In the genomic region with DNA sequence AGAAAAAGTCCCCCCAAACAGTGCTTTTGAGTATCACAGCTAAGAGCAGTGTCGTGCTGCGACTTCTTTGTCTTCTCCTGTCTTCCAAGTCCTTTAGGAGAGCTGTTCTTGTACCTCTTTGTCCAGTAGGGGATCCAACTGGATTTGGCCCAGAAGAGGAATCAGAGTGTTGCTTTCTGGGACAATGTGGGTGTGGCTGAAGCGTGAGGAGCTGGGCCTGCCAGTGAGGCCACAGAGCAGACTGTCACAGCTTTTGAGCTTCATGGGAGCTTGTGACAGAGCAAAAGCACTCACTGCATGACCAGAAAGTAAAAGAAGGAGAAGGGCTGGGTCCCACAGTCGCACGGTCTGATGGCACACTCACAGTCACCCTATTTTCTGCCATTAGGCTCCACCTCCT, we compare ENCODE assay signal across 14 mouse cellular contexts. TPM values are rescaled to one million over a fixed set of nuclear protein-coding genes. Genes with fewer than 3 reads are reported as not detected.
DNase-seq lines count a peak whose midpoint lies in the region; ATAC-seq lines count a peak whose summit lies in the region.
"Had no signal": no experiment of that assay in that cellular context is flagged by ENCODE, and none has a peak within 500 bp of the region (broad histone marks: within the 10 kb centered on the region; RNA-seq: fewer than 3 reads in every experiment).

No protein-coding gene starts in this region.

- ATAC-seq in forebrain, embryonic 16.5 days, result no peak
- ATAC-seq in heart, embryonic 11.5 days (replicated peaks; ENCODE audit: insufficient number of reproducible peaks, low FRiP score, low TSS enrichment), result peak; percentile 55; the same call in 1 of the 2 replicates
- ATAC-seq in liver, embryonic 12.5 days, result peak; percentile 33
- ATAC-seq: inflammation-experienced regulatory T-cells, adult 6 months; midbrain, embryonic 13.5 days had no signal

- H3K4me2 ChIP-seq in forebrain, embryonic 16.5 days (ENCODE audit: low read length), result no peak overlapping the region
- no peak overlapping the region; the same call in 1 of the 2 replicates for H3K4me2 ChIP-seq in heart, embryonic 11.5 days
- H3K4me2 ChIP-seq in liver, embryonic 12.5 days, result peak overlapping the region; percentile 62
- H3K4me2 ChIP-seq: midbrain, embryonic 13.5 days; neural tube, embryonic 12.5 days had no signal

- WGBS in forebrain, embryonic 10.5 days, result 86% methylated on average over 5 of the region's 5 CpGs
- whole genome bisulfite sequencing in forebrain, embryonic 16.5 days, result 91% methylated on average over 5 of the region's 5 CpGs
- 83% methylated on average over 5 of the region's 5 CpGs for WGBS in heart, embryonic 11.5 days (ENCODE audit: insufficient replicate concordance)
- 75% methylated on average over 5 of the region's 5 CpGs for WGBS in liver, embryonic 12.5 days (ENCODE audit: insufficient replicate concordance)
- 86% methylated on average over 5 of the region's 5 CpGs for WGBS in midbrain, embryonic 10.5 days

- H3K4me1 ChIP-seq in forebrain, embryonic 10.5 days, result no peaks in the 10 kb centered on the region
- H3K4me1 ChIP-seq in forebrain, embryonic 16.5 days (replicated peaks; ENCODE audit: control insufficient read depth, insufficient read depth, low read length), result no peaks in the 10 kb centered on the region
- H3K4me1 ChIP-seq in heart, embryonic 11.5 days (ENCODE audit: control insufficient read depth, insufficient read depth, low read length), result no peaks in the 10 kb centered on the region; the same call in 1 of the 2 replicates
- peaks cover 61% of the 10 kb centered on the region for H3K4me1 ChIP-seq in liver, embryonic 12.5 days
- 0 out of 2 replicates have a peak, but pooled peaks cover 2% of the 10 kb centered on the region for H3K4me1 ChIP-seq in midbrain, embryonic 10.5 days
- H3K4me1 ChIP-seq: midbrain, embryonic 13.5 days; neural tube, embryonic 12.5 days had no signal

- no peak for DNase-seq in forebrain, embryonic 10.5 days (ENCODE audit: extremely low spot score, low spot score)
- peak; percentile 47 for DNase-seq in ZHBTc4 (ENCODE audit: low read depth, low spot score)
- DNase-seq in midbrain, embryonic 10.5 days (ENCODE audit: low spot score), result no peak
- no peak for DNase-seq in right cerebral cortex, postnatal 36 days (ENCODE audit: low spot score in 2 of 2)
- DNase-seq in spleen, adult 12 weeks (ENCODE audit: low spot score), result no peak
- DNase-seq: adrenal gland, postnatal 25 days; layer of hippocampus, postnatal 36 days; thymus, adult 18-20 months had no signal

- H3K27ac ChIP-seq in forebrain, embryonic 10.5 days, result peak overlapping the region; percentile 18; the same call in 1 of the 2 replicates
- no peak overlapping the region for H3K27ac ChIP-seq in forebrain, embryonic 16.5 days (ENCODE audit: low read length)
- peak overlapping the region; percentile 22 for H3K27ac ChIP-seq in heart, embryonic 11.5 days (ENCODE audit: low read depth, low read length)
- peak overlapping the region; percentile 93 for H3K27ac ChIP-seq in liver, embryonic 12.5 days
- no peak overlapping the region; the same call in 1 of the 2 replicates for H3K27ac ChIP-seq in midbrain, embryonic 10.5 days (replicated peaks)
- H3K27ac ChIP-seq: midbrain, embryonic 13.5 days; neural tube, embryonic 12.5 days had no signal

- H3K36me3 ChIP-seq in forebrain, embryonic 10.5 days (replicated peaks), result peaks cover 17% of the 10 kb centered on the region
- 0 out of 2 replicates have a peak, but pooled peaks cover 3% of the 10 kb centered on the region for H3K36me3 ChIP-seq in forebrain, embryonic 16.5 days (ENCODE audit: control insufficient read depth, insufficient read depth)
- 0 out of 2 replicates have a peak, but pooled peaks cover 2% of the 10 kb centered on the region for H3K36me3 ChIP-seq in heart, embryonic 11.5 days (ENCODE audit: control insufficient read depth, insufficient read depth, low read length)
- no peaks in the 10 kb centered on the region for H3K36me3 ChIP-seq in liver, embryonic 12.5 days
- peaks cover 19% of the 10 kb centered on the region for H3K36me3 ChIP-seq in midbrain, embryonic 10.5 days

- peaks cover 20% of the 10 kb centered on the region for H3K27me3 ChIP-seq in forebrain, embryonic 10.5 days (ENCODE audit: poor library complexity, severe bottlenecking)
- peaks cover 6% of the 10 kb centered on the region for H3K27me3 ChIP-seq in forebrain, embryonic 16.5 days (replicated peaks; ENCODE audit: control insufficient read depth, insufficient read depth, low read length)
- H3K27me3 ChIP-seq in heart, embryonic 11.5 days (ENCODE audit: control insufficient read depth, insufficient read depth, low read length), result peaks cover 3% of the 10 kb centered on the region; the same call in 1 of the 2 replicates
- H3K27me3 ChIP-seq in liver, embryonic 12.5 days (replicated peaks), result no peaks in the 10 kb centered on the region
- peaks cover 22% of the 10 kb centered on the region for H3K27me3 ChIP-seq in midbrain, embryonic 10.5 days (ENCODE audit: low read depth, poor library complexity, severe bottlenecking)

- no peak overlapping the region for H3K9ac ChIP-seq in forebrain, embryonic 16.5 days (replicated peaks; ENCODE audit: low read depth, low read length)
- H3K9ac ChIP-seq in heart, embryonic 11.5 days (ENCODE audit: low read depth, low read length), result no peak overlapping the region
- H3K9ac ChIP-seq in liver, embryonic 12.5 days, result peak overlapping the region; percentile 68
- H3K9ac ChIP-seq: midbrain, embryonic 13.5 days; neural tube, embryonic 12.5 days had no signal

- no peak overlapping the region for H3K4me3 ChIP-seq in forebrain, embryonic 10.5 days
- H3K4me3 ChIP-seq in forebrain, embryonic 16.5 days (replicated peaks; ENCODE audit: low read length), result no peak overlapping the region
- H3K4me3 ChIP-seq in heart, embryonic 11.5 days (ENCODE audit: low read depth, low read length), result no peak overlapping the region
- H3K4me3 ChIP-seq in liver, embryonic 12.5 days, result peak overlapping the region; percentile 6; the same call in 1 of the 2 replicates
- H3K4me3 ChIP-seq in midbrain, embryonic 10.5 days, result no peak overlapping the region
- H3K4me3 ChIP-seq: midbrain, embryonic 13.5 days; neural tube, embryonic 12.5 days had no signal

- no peaks in the 10 kb centered on the region for H3K9me3 ChIP-seq in forebrain, embryonic 10.5 days
- H3K9me3 ChIP-seq in forebrain, embryonic 16.5 days (ENCODE audit: control insufficient read depth, low read length), result no peaks in the 10 kb centered on the region
- H3K9me3 ChIP-seq in heart, embryonic 11.5 days (replicated peaks; ENCODE audit: control insufficient read depth, low read length), result no peaks in the 10 kb centered on the region
- no peaks in the 10 kb centered on the region for H3K9me3 ChIP-seq in liver, embryonic 12.5 days (replicated peaks)
- H3K9me3 ChIP-seq in midbrain, embryonic 10.5 days (replicated peaks), result no peaks in the 10 kb centered on the region
- H3K9me3 ChIP-seq: midbrain, embryonic 13.5 days; neural tube, embryonic 12.5 days had no signal

RNA-seq across cellular contexts. Expression of gene Asb1, which starts 7.5 kb away (rescaled TPM):
- polyA plus RNA-seq in forebrain, embryonic 10.5 days (2016; fragmentation: Nextera tagmentation; extraction: Ambion mirVana), result 7.3 and 7.4 TPM in 2 replicates
- polyA plus RNA-seq in forebrain, embryonic 16.5 days (2015; fragmentation: Nextera tagmentation; extraction: Ambion mirVana), result 13.7 and 14.1 TPM in 2 replicates
- 8.9 and 9.1 TPM in 2 replicates for polyA plus RNA-seq in heart, embryonic 11.5 days (2014; fragmentation: Nextera tagmentation; extraction: Ambion mirVana)
- polyA plus RNA-seq in liver, embryonic 12.5 days (2016; fragmentation: Nextera tagmentation; extraction: Ambion mirVana), result 20.2 and 20.9 TPM in 2 replicates
- 8.2 and 9.4 TPM in 2 replicates for polyA plus RNA-seq in midbrain, embryonic 10.5 days (2016; fragmentation: Nextera tagmentation; extraction: Ambion mirVana)

RNA-seq across cellular contexts. Expression of gene Traf3ip1, which starts 38.4 kb away (rescaled TPM):
- polyA plus RNA-seq in forebrain, embryonic 10.5 days (2016; fragmentation: Nextera tagmentation; extraction: Ambion mirVana), result 13.1 and 13.9 TPM in 2 replicates
- 10.9 and 13.2 TPM in 2 replicates for polyA plus RNA-seq in forebrain, embryonic 16.5 days (2015; fragmentation: Nextera tagmentation; extraction: Ambion mirVana)
- polyA plus RNA-seq in heart, embryonic 11.5 days (2014; fragmentation: Nextera tagmentation; extraction: Ambion mirVana), result 2.6 and 4.3 TPM in 2 replicates
- 3.6 and 4.1 TPM in 2 replicates for polyA plus RNA-seq in liver, embryonic 12.5 days (2016; fragmentation: Nextera tagmentation; extraction: Ambion mirVana)
- polyA plus RNA-seq in midbrain, embryonic 10.5 days (2016; fragmentation: Nextera tagmentation; extraction: Ambion mirVana), result 10.5 and 12.9 TPM in 2 replicates

Comparison
In these comparisons a context has a peak if more than half of its experiments do, and no peak if none do; other contexts are left out.
1. H3K27ac ChIP-seq: peak in forebrain, embryonic 10.5 days (single experiment), heart, embryonic 11.5 days (single experiment) and liver, embryonic 12.5 days (single experiment); none in forebrain, embryonic 16.5 days (single experiment) and midbrain, embryonic 10.5 days (single experiment).